8 mouse cellular contexts compared by ENCODE assay signal in the genomic region with DNA sequence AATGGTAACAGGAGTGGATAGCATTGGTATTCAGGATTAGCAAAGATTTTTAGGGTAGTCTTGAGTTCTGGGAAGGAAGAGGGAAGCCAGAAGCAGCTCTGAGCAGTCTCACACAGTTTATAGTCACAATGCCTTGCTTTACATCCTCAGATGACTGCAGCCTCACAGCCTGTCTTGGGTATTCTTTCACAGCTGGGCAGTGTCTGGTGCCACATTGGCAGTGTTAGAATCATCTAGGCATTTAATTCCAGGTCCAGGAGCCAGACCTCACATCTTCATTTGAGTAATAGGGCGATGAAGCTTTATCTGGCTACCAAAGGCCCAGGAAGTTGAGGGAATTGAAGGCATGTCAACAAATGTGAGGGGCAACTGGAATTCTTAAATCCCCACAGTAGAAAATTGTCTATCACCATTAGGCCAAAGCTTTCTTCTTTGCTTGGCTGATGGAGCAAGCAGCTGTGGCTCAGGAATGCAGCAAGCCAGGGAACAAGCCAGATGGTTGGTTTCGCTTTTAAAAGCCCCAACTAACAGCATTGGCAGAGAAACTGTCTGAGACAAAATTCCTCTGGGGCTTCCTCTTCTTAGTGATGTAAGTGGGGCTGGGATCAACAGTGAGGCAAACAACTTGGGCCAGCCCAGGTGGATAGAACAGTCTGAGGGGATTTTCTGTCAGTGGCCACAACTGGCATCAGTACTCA. TPM values are rescaled to one million over a fixed set of nuclear protein-coding genes. Genes with fewer than 3 reads are reported as not detected.
A peak's percentile ranks its signal among the peaks of the same experiment; 100 is the strongest.
DNase-seq lines count a peak whose midpoint lies in the region; ATAC-seq and TF ChIP-seq lines count a peak whose summit lies in the region.

No protein-coding gene starts in this region.

- no peaks in the 10 kb centered on the region for H3K27me3 ChIP-seq in midbrain, postnatal 0 days (ENCODE audit: insufficient read depth, low read length)
- H3K27me3 ChIP-seq in midbrain, embryonic 10.5 days (ENCODE audit: low read depth, poor library complexity, severe bottlenecking), result no peaks in the 10 kb centered on the region
- H3K27me3 ChIP-seq in embryonic facial prominence, embryonic 15.5 days, result no peaks in the 10 kb centered on the region
- no peaks in the 10 kb centered on the region for H3K27me3 ChIP-seq in kidney, embryonic 16.5 days (ENCODE audit: insufficient read depth, low read length)

- no peak overlapping the region for H3K4me3 ChIP-seq in midbrain, postnatal 0 days (ENCODE audit: low read depth, low read length)
- no peak overlapping the region for H3K4me3 ChIP-seq in midbrain, embryonic 10.5 days
- no peak overlapping the region for H3K4me3 ChIP-seq in embryonic facial prominence, embryonic 15.5 days (replicated peaks)
- no peak overlapping the region for H3K4me3 ChIP-seq in kidney, embryonic 16.5 days (ENCODE audit: low read length)

- WGBS in midbrain, postnatal 0 days, result 69% methylated on average over 2 of the region's 2 CpGs
- WGBS in midbrain, embryonic 10.5 days, result 76% methylated on average over 2 of the region's 2 CpGs
- WGBS in embryonic facial prominence, embryonic 15.5 days, result 32% methylated on average over 2 of the region's 2 CpGs
- 54% methylated on average over 2 of the region's 2 CpGs for WGBS in kidney, embryonic 16.5 days

- H3K36me3 ChIP-seq in midbrain, postnatal 0 days (ENCODE audit: insufficient read depth, low read length), result no peaks in the 10 kb centered on the region
- H3K36me3 ChIP-seq in midbrain, embryonic 10.5 days, result no peaks in the 10 kb centered on the region
- no peaks in the 10 kb centered on the region for H3K36me3 ChIP-seq in embryonic facial prominence, embryonic 15.5 days
- no peaks in the 10 kb centered on the region for H3K36me3 ChIP-seq in kidney, embryonic 16.5 days (ENCODE audit: insufficient read depth, low read length)

- DNase-seq in midbrain, postnatal 0 days (ENCODE audit: low spot score), result peak; percentile 31
- DNase-seq in midbrain, embryonic 10.5 days (ENCODE audit: low spot score), result no peak
- peak; percentile 60 for DNase-seq in lung, postnatal 36 days
- no peak for DNase-seq in spleen, adult 12 weeks (ENCODE audit: low spot score)
- DNase-seq in spleen, postnatal 4 days (ENCODE audit: low spot score in 2 of 2), result no peak

- no peak for ATAC-seq in midbrain, postnatal 0 days (ENCODE audit: low FRiP score)
- ATAC-seq in embryonic facial prominence, embryonic 15.5 days (ENCODE audit: insufficient number of reproducible peaks, low FRiP score, low TSS enrichment, low read depth), result peak; percentile 76
- peak; percentile 75 for ATAC-seq in kidney, embryonic 16.5 days (ENCODE audit: low FRiP score, low TSS enrichment)
- ATAC-seq in monocyte, adult 5-6 weeks (replicated peaks; ENCODE audit: insufficient number of reproducible peaks, low FRiP score, low TSS enrichment, poor library complexity, severe bottlenecking), result no peak

- no peak overlapping the region for H3K27ac ChIP-seq in midbrain, postnatal 0 days (ENCODE audit: low read depth, low read length)
- no peak overlapping the region for H3K27ac ChIP-seq in midbrain, embryonic 10.5 days (replicated peaks)
- peak overlapping the region; percentile 23; the same call in 1 of the 2 replicates for H3K27ac ChIP-seq in embryonic facial prominence, embryonic 15.5 days (replicated peaks)
- peak overlapping the region; percentile 12 for H3K27ac ChIP-seq in kidney, embryonic 16.5 days (ENCODE audit: low read length)

- H3K4me1 ChIP-seq in midbrain, postnatal 0 days (ENCODE audit: insufficient read depth, low read length), result no peaks in the 10 kb centered on the region
- no peaks in the 10 kb centered on the region for H3K4me1 ChIP-seq in midbrain, embryonic 10.5 days
- peaks cover 9% of the 10 kb centered on the region; the same call in 1 of the 2 replicates for H3K4me1 ChIP-seq in embryonic facial prominence, embryonic 15.5 days
- peaks cover 8% of the 10 kb centered on the region; the same call in 1 of the 2 replicates for H3K4me1 ChIP-seq in kidney, embryonic 16.5 days (ENCODE audit: insufficient read depth, low read length)

- H3K9me3 ChIP-seq in midbrain, postnatal 0 days (ENCODE audit: low read length), result no peaks in the 10 kb centered on the region
- H3K9me3 ChIP-seq in midbrain, embryonic 10.5 days (replicated peaks), result no peaks in the 10 kb centered on the region; the same call in 1 of the 2 replicates
- no peaks in the 10 kb centered on the region for H3K9me3 ChIP-seq in embryonic facial prominence, embryonic 15.5 days (replicated peaks)
- no peaks in the 10 kb centered on the region for H3K9me3 ChIP-seq in kidney, embryonic 16.5 days (ENCODE audit: low read length)

- H3K4me2 ChIP-seq in midbrain, postnatal 0 days (ENCODE audit: low read depth, low read length, poor library complexity, severe bottlenecking), result no peak overlapping the region
- H3K4me2 ChIP-seq in embryonic facial prominence, embryonic 15.5 days (replicated peaks), result no peak overlapping the region
- no peak overlapping the region for H3K4me2 ChIP-seq in kidney, embryonic 16.5 days (replicated peaks; ENCODE audit: low read depth, low read length)

- no peak overlapping the region for H3K9ac ChIP-seq in midbrain, postnatal 0 days (replicated peaks; ENCODE audit: low read length, poor library complexity, severe bottlenecking)
- H3K9ac ChIP-seq in embryonic facial prominence, embryonic 15.5 days, result no peak overlapping the region
- H3K9ac ChIP-seq in kidney, embryonic 16.5 days (replicated peaks; ENCODE audit: low read length), result no peak overlapping the region

- no peak for TF ChIP-seq CTCF in midbrain, postnatal 0 days (IDR thresholded peaks at IDR 0.05)

RNA-seq across cellular contexts. Expression of a gene that starts 30.9 kb away (rescaled TPM):
- 0.14 TPM in 1 of 2 replicates, not detected in the other for total RNA-seq in midbrain, postnatal 0 days (2014; rRNA removed)
- not detected in 2 replicates for polyA plus RNA-seq in midbrain, postnatal 0 days (2015; fragmentation: Nextera tagmentation; extraction: Ambion mirVana)
- not detected in 2 replicates for polyA plus RNA-seq in midbrain, embryonic 10.5 days (2016; fragmentation: Nextera tagmentation; extraction: Ambion mirVana)
- 0.11 TPM in 2 replicates for polyA plus RNA-seq in embryonic facial prominence, embryonic 15.5 days (2015; fragmentation: Nextera tagmentation; extraction: Ambion mirVana)
- polyA plus RNA-seq in kidney, embryonic 16.5 days (2015; fragmentation: Nextera tagmentation; extraction: Ambion mirVana), result 0.08 TPM in 1 of 2 replicates, not detected in the other
- total RNA-seq in monocyte, adult 5-6 weeks (2017), result not detected in 3 replicates

Comparison
In these comparisons a context has a peak if more than half of its experiments do, and no peak if none do; other contexts are left out.
1. DNase-seq: peak in midbrain, postnatal 0 days (single experiment) and lung, postnatal 36 days (single experiment); none in midbrain, embryonic 10.5 days (single experiment), spleen, adult 12 weeks (single experiment) and spleen, postnatal 4 days (0 of 2).
2. ATAC-seq: peak in embryonic facial prominence, embryonic 15.5 days (single experiment) and kidney, embryonic 16.5 days (single experiment); none in midbrain, postnatal 0 days (single experiment) and monocyte, adult 5-6 weeks (single experiment).
3. H3K27ac ChIP-seq: peak in embryonic facial prominence, embryonic 15.5 days (single experiment) and kidney, embryonic 16.5 days (single experiment); none in midbrain, postnatal 0 days (single experiment) and midbrain, embryonic 10.5 days (single experiment).